ENCODE assay signal across 22 mouse cellular contexts in genomic region chr13:92470151-92470550, GRCm38 (mm10). TPM values are rescaled to one million over a fixed set of nuclear protein-coding genes. Genes with fewer than 3 reads are reported as not detected.
DNase-seq lines count a peak whose midpoint lies in the region; ATAC-seq and TF ChIP-seq lines count a peak whose summit lies in the region.
"Had no signal": no experiment of that assay in that cellular context is flagged by ENCODE, and none has a peak within 500 bp of the region (broad histone marks: within the 10 kb centered on the region; RNA-seq: fewer than 3 reads in every experiment).

No protein-coding gene starts in this region.

- no peak overlapping the region for H3K4me3 ChIP-seq in liver, adult 2 months (ENCODE audit: insufficient read depth, low read depth, low read length)
- no peak overlapping the region for H3K4me3 ChIP-seq in kidney, embryonic 16.5 days (ENCODE audit: low read length)
- H3K4me3 ChIP-seq in midbrain, postnatal 0 days (ENCODE audit: low read depth, low read length): no peak overlapping the region
- H3K4me3 ChIP-seq in neural tube, embryonic 15.5 days (replicated peaks): no peak overlapping the region
- H3K4me3 ChIP-seq: embryonic facial prominence, embryonic 12.5 days; forebrain, embryonic 15.5 days; heart, adult 2 months; heart, embryonic 15.5 days had no signal

- H3K4me1 ChIP-seq in liver, adult 2 months (ENCODE audit: control insufficient read depth, insufficient read depth, low read length): peaks cover 12% of the 10 kb centered on the region; the same call in 1 of the 2 replicates
- H3K4me1 ChIP-seq in kidney, embryonic 16.5 days (ENCODE audit: insufficient read depth, low read length): no peaks in the 10 kb centered on the region
- no peaks in the 10 kb centered on the region for H3K4me1 ChIP-seq in midbrain, postnatal 0 days (ENCODE audit: insufficient read depth, low read length)
- H3K4me1 ChIP-seq in neural tube, embryonic 15.5 days: no peaks in the 10 kb centered on the region
- H3K4me1 ChIP-seq: embryonic facial prominence, embryonic 12.5 days; forebrain, embryonic 15.5 days; heart, embryonic 15.5 days had no signal

- H3K9ac ChIP-seq in liver, adult 2 months (ENCODE audit: low read depth, low read length): no peak overlapping the region
- no peak overlapping the region for H3K9ac ChIP-seq in kidney, embryonic 16.5 days (replicated peaks; ENCODE audit: low read length)
- no peak overlapping the region for H3K9ac ChIP-seq in midbrain, postnatal 0 days (replicated peaks; ENCODE audit: low read length, poor library complexity, severe bottlenecking)
- H3K9ac ChIP-seq in neural tube, embryonic 15.5 days (replicated peaks): no peak overlapping the region
- H3K9ac ChIP-seq: embryonic facial prominence, embryonic 12.5 days; forebrain, embryonic 15.5 days; heart, embryonic 15.5 days had no signal

- H3K36me3 ChIP-seq in liver, adult 2 months (ENCODE audit: control insufficient read depth, insufficient read depth, low read length): peaks cover 2% of the 10 kb centered on the region; the same call in 1 of the 2 replicates
- H3K36me3 ChIP-seq in kidney, embryonic 16.5 days (ENCODE audit: insufficient read depth, low read length): no peaks in the 10 kb centered on the region
- H3K36me3 ChIP-seq in midbrain, postnatal 0 days (ENCODE audit: insufficient read depth, low read length): peaks cover 8% of the 10 kb centered on the region
- 0 out of 2 replicates have a peak, but pooled peaks cover 19% of the 10 kb centered on the region for H3K36me3 ChIP-seq in neural tube, embryonic 15.5 days
- H3K36me3 ChIP-seq: G1E had no signal

- H3K4me2 ChIP-seq in kidney, embryonic 16.5 days (replicated peaks; ENCODE audit: low read depth, low read length): no peak overlapping the region
- H3K4me2 ChIP-seq in midbrain, postnatal 0 days (ENCODE audit: low read depth, low read length, poor library complexity, severe bottlenecking): no peak overlapping the region
- no peak overlapping the region for H3K4me2 ChIP-seq in neural tube, embryonic 15.5 days
- H3K4me2 ChIP-seq: embryonic facial prominence, embryonic 12.5 days; forebrain, embryonic 15.5 days; heart, embryonic 11.5 days; heart, embryonic 15.5 days had no signal

- intact Hi-C loops in heart, postnatal 10 days (cut with DNase I): no loop called here
- intact Hi-C loops in heart, postnatal 25 days (cut with DNase I): no loop called here

- TF ChIP-seq POLR2A in liver, adult 2 months (IDR thresholded peaks at IDR 0.05; ENCODE audit: extremely low read depth, insufficient read depth, low read length): no peak

- no peaks in the 10 kb centered on the region for H3K79me2 ChIP-seq in liver, adult 2 months (ENCODE audit: control insufficient read depth, insufficient read depth, low read length)

- WGBS in liver, adult 2 months: 26% methylated on average over 2 of the region's 2 CpGs
- 63% methylated on average over 2 of the region's 2 CpGs for WGBS in kidney, embryonic 16.5 days
- 79% methylated on average over 2 of the region's 2 CpGs for WGBS in midbrain, postnatal 0 days
- WGBS in neural tube, embryonic 15.5 days: 71% methylated on average over 2 of the region's 2 CpGs

- peak overlapping the region; percentile 9; the same call in 1 of the 2 replicates for H3K27ac ChIP-seq in liver, adult 2 months (replicated peaks; ENCODE audit: insufficient read depth, low read depth, low read length)
- no peak overlapping the region for H3K27ac ChIP-seq in kidney, embryonic 16.5 days (ENCODE audit: low read length)
- H3K27ac ChIP-seq in midbrain, postnatal 0 days (ENCODE audit: low read depth, low read length): no peak overlapping the region
- H3K27ac ChIP-seq in neural tube, embryonic 15.5 days (replicated peaks): no peak overlapping the region
- H3K27ac ChIP-seq: embryonic facial prominence, embryonic 12.5 days; forebrain, embryonic 15.5 days; heart, adult 2 months; heart, embryonic 15.5 days had no signal

- H3K27me3 ChIP-seq in liver, adult 2 months (ENCODE audit: control insufficient read depth, insufficient read depth, low read length): no peaks in the 10 kb centered on the region
- no peaks in the 10 kb centered on the region for H3K27me3 ChIP-seq in kidney, embryonic 16.5 days (ENCODE audit: insufficient read depth, low read length)
- no peaks in the 10 kb centered on the region for H3K27me3 ChIP-seq in midbrain, postnatal 0 days (ENCODE audit: insufficient read depth, low read length)
- H3K27me3 ChIP-seq in neural tube, embryonic 15.5 days (replicated peaks): no peaks in the 10 kb centered on the region
- H3K27me3 ChIP-seq: embryonic facial prominence, embryonic 12.5 days; forebrain, embryonic 15.5 days; heart, embryonic 15.5 days had no signal

- no peak for TF ChIP-seq CTCF in liver, adult 2 months (IDR thresholded peaks at IDR 0.05; ENCODE audit: low read depth, low read length)
- no peak for TF ChIP-seq CTCF in midbrain, postnatal 0 days (IDR thresholded peaks at IDR 0.05)

- no peaks in the 10 kb centered on the region for H3K9me3 ChIP-seq in kidney, embryonic 16.5 days (ENCODE audit: low read length)
- no peaks in the 10 kb centered on the region for H3K9me3 ChIP-seq in midbrain, postnatal 0 days (ENCODE audit: low read length)
- no peaks in the 10 kb centered on the region for H3K9me3 ChIP-seq in neural tube, embryonic 15.5 days (replicated peaks)
- H3K9me3 ChIP-seq: embryonic facial prominence, embryonic 12.5 days; forebrain, embryonic 15.5 days; G1E; heart, embryonic 15.5 days had no signal

- ATAC-seq in kidney, embryonic 16.5 days (ENCODE audit: low FRiP score, low TSS enrichment): peak; percentile 27; the same call in 1 of the 2 replicates
- no peak for ATAC-seq in midbrain, postnatal 0 days (ENCODE audit: low FRiP score)
- ATAC-seq in neural tube, embryonic 15.5 days (ENCODE audit: low FRiP score): no peak
- ATAC-seq: CD4-positive, CD25-positive, alpha-beta regulatory T cell, adult 4 months; forebrain, embryonic 15.5 days had no signal

- peak; percentile 9 to 13 for DNase-seq in heart, postnatal 10 days
- no peak for DNase-seq in heart, postnatal 25 days (ENCODE audit: low spot score)
- peak; percentile 84 for DNase-seq in liver, adult 2 months (ENCODE audit: extremely low read depth, low read depth, low spot score)
- DNase-seq in liver: no peak
- DNase-seq in midbrain, postnatal 0 days (ENCODE audit: low spot score): no peak
- DNase-seq: adrenal gland, postnatal 14 days; B cell, adult 2 months; cerebellum, adult 11-12 months; cerebellum, adult 9-10 months; cerebellum, postnatal 25 days; gastrocnemius, postnatal 10 days; heart, adult 2 months; heart, postnatal 36 days had no signal

RNA-seq across cellular contexts. Expression of gene Fam151b, which starts 13.7 kb away (rescaled TPM):
- 1 to 10 TPM; 3.0 to 3.7 TPM for total RNA-seq in heart, postnatal 10 days (2021)
- total RNA-seq in heart, postnatal 25 days (2021): 1 to 10 TPM; 1.9 to 2.2 TPM
- total RNA-seq in liver, adult 2 months (2014; rRNA removed): 8.7 and 9.3 TPM in 2 replicates
- 2.7 and 3.4 TPM in 2 replicates for polyA plus RNA-seq in liver, adult 2 months (2012; rRNA removed)
- 0.17 and 0.24 TPM in 2 replicates for polyA plus RNA-seq in kidney, embryonic 16.5 days (2015; fragmentation: Nextera tagmentation; extraction: Ambion mirVana)
- total RNA-seq in midbrain, postnatal 0 days (2014; rRNA removed): 6.4 and 7.3 TPM in 2 replicates
- 0.17 TPM in 1 of 2 replicates, not detected in the other for polyA plus RNA-seq in midbrain, postnatal 0 days (2015; fragmentation: Nextera tagmentation; extraction: Ambion mirVana)
- 0.17 and 0.20 TPM in 2 replicates for polyA plus RNA-seq in neural tube, embryonic 15.5 days (2015; fragmentation: Nextera tagmentation; extraction: Ambion mirVana)
- polyA plus RNA-seq: embryonic facial prominence, embryonic 12.5 days; forebrain, embryonic 11.5 days; G1E; heart, embryonic 11.5 days; heart, embryonic 15.5 days had no signal

RNA-seq across cellular contexts. Expression of gene Ankrd34b, which starts 44.5 kb away (rescaled TPM):
- not detected for total RNA-seq in heart, postnatal 10 days (2021)
- total RNA-seq in heart, postnatal 25 days (2021): not detected
- not detected in 2 replicates for total RNA-seq in liver, adult 2 months (2014; rRNA removed)
- polyA plus RNA-seq in liver, adult 2 months (2012; rRNA removed): not detected in 2 replicates
- polyA plus RNA-seq in kidney, embryonic 16.5 days (2015; fragmentation: Nextera tagmentation; extraction: Ambion mirVana): 0.36 and 0.49 TPM in 2 replicates
- 6.8 and 8.1 TPM in 2 replicates for total RNA-seq in midbrain, postnatal 0 days (2014; rRNA removed)
- 4.2 and 4.8 TPM in 2 replicates for polyA plus RNA-seq in midbrain, postnatal 0 days (2015; fragmentation: Nextera tagmentation; extraction: Ambion mirVana)
- 5.4 and 5.5 TPM in 2 replicates for polyA plus RNA-seq in neural tube, embryonic 15.5 days (2015; fragmentation: Nextera tagmentation; extraction: Ambion mirVana)
- total RNA-seq: heart, adult 2 months had no signal
- polyA plus RNA-seq: forebrain, embryonic 11.5 days; G1E; heart, adult 2 months had no signal

Comparison
In these comparisons a context has a peak if more than half of its experiments do, and no peak if none do; other contexts are left out.
1. DNase-seq: peak in heart, postnatal 10 days (2 of 2) and liver, adult 2 months (single experiment); none in heart, postnatal 25 days (single experiment), liver (single experiment) and midbrain, postnatal 0 days (single experiment).